Mouse (Mus musculus): ENCODE results near the gene Nr1d1.

DNA sequence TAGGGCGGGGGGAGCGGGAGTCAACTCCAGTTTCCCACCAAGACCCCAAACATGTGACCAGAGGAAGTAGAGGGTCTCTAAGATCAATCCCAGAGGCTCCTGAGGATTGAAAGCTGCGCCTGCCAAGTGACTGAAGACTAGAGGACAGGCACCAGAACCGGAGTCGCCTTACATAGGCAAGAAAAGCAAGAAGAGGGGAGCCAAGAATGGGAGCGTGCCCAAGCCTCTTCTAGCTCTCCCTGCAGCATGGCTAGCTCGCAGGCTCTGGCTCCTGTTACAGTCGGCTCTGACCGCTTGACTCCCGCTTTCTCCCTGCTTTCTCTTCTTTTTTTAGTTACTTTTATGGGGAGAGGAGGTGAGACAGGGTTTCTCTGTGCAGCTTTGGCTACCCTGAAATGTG is 10.1 kb upstream of the Nr1d1 start:
- TF ChIP-seq EP300 (IDR thresholded peaks at IDR 0.05; ENCODE audit: insufficient read depth, low read depth, low read length) (no peak), POLR2A (IDR thresholded peaks at IDR 0.05; ENCODE audit: insufficient read depth, low read length) (no peak), CTCF (IDR thresholded peaks at IDR 0.05; ENCODE audit: low read depth, low read length) (no peak)
